ENCODE assay signal across 16 mouse cellular contexts in the genomic region with DNA sequence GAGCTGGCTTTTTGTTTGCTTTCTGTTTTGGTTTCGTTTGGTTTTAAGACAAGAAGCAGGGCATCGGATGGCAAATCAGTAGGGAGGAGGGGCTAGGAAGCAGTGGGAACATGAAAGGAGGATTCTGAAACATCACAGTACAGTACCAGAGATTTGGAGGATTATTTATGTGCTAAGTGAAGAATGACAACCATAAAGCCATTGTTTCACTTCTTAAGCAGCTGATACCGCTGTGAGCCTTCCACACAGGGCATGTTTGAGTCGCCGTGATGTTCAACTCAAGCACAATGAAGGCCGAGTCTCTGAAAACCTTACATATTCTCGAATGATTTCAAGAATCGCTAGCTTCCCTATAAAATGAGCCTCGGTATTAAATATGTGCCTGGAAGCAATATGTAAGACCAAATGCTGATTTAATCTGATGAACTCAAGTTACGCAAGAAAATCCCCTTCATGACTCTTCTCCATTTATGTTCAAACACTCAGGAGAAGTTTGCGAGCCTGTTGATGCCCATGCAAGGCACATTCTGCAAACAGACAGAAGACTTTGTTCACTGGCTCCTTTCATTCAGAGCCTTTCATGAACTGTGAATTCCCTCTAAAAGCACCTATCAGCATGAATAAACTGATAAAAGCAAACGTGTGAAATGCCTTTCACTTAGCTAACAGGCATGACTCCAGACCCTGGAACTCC.
DNase-seq lines count a peak whose midpoint lies in the region; ATAC-seq lines count a peak whose summit lies in the region.
"Had no signal": no experiment of that assay in that cellular context is flagged by ENCODE, and none has a peak within 500 bp of the region (broad histone marks: within the 10 kb centered on the region; RNA-seq: fewer than 3 reads in every experiment).

No protein-coding gene starts in this region.

- no peak for ATAC-seq in embryonic facial prominence, embryonic 14.5 days (ENCODE audit: low read depth)
- ATAC-seq in hindbrain, embryonic 12.5 days (ENCODE audit: low FRiP score) = peak; percentile 83
- peak; percentile 35; the same call in 1 of the 2 replicates for ATAC-seq in midbrain, embryonic 12.5 days (ENCODE audit: low FRiP score, low read depth)
- ATAC-seq in neural tube, embryonic 11.5 days (ENCODE audit: insufficient read depth, low FRiP score, low TSS enrichment) = peak; percentile 39; the same call in 1 of the 2 replicates
- no peak for ATAC-seq in erythroid progenitor cell, adult 5-6 weeks (replicated peaks; ENCODE audit: low FRiP score, poor library complexity, severe bottlenecking)
- ATAC-seq: Patski had no signal

- no peak for DNase-seq in embryonic facial prominence, embryonic 14.5 days (ENCODE audit: low spot score)
- DNase-seq in neural tube, embryonic 11.5 days (ENCODE audit: low spot score) = no peak
- no peak for DNase-seq in urinary bladder, postnatal 10 days (ENCODE audit: low spot score)
- DNase-seq in layer of hippocampus, postnatal 25 days (ENCODE audit: extremely low spot score in 1 of 2, low spot score in 1 of 2) = no peak
- DNase-seq: adrenal gland, postnatal 25 days; cerebellum, adult 9-11 months; gastrocnemius, postnatal 10 days; heart, adult 18-20 months; lung, adult 18-20 months; lung, postnatal 4 days; spleen, adult 18-20 months had no signal

- WGBS in embryonic facial prominence, embryonic 14.5 days = 55% methylated on average over 12 of the region's 12 CpGs
- WGBS in hindbrain, embryonic 12.5 days = 42% methylated on average over 12 of the region's 12 CpGs
- WGBS in midbrain, embryonic 12.5 days = 42% methylated on average over 12 of the region's 12 CpGs
- 47% methylated on average over 12 of the region's 12 CpGs for WGBS in neural tube, embryonic 11.5 days

- H3K27ac ChIP-seq in embryonic facial prominence, embryonic 14.5 days (replicated peaks; ENCODE audit: low read depth, low read length) = no peak overlapping the region
- H3K27ac ChIP-seq in hindbrain, embryonic 12.5 days = no peak overlapping the region; the same call in 1 of the 2 replicates
- no peak overlapping the region for H3K27ac ChIP-seq in midbrain, embryonic 12.5 days (replicated peaks)
- H3K27ac ChIP-seq in neural tube, embryonic 11.5 days (ENCODE audit: low read depth, low read length) = peak overlapping the region; percentile 2; the same call in 1 of the 2 replicates
- H3K27ac ChIP-seq: kidney, postnatal 0 days had no signal

- no peak overlapping the region for H3K9ac ChIP-seq in embryonic facial prominence, embryonic 14.5 days (ENCODE audit: low read depth, low read length)
- no peak overlapping the region for H3K9ac ChIP-seq in hindbrain, embryonic 12.5 days
- no peak overlapping the region for H3K9ac ChIP-seq in midbrain, embryonic 12.5 days (replicated peaks)
- H3K9ac ChIP-seq in neural tube, embryonic 11.5 days (ENCODE audit: low read length) = no peak overlapping the region

- peak overlapping the region; percentile 7; the same call in 1 of the 2 replicates for H3K4me2 ChIP-seq in embryonic facial prominence, embryonic 14.5 days (ENCODE audit: low read depth, low read length)
- H3K4me2 ChIP-seq in hindbrain, embryonic 12.5 days (replicated peaks) = peak overlapping the region; percentile 24
- peak overlapping the region; percentile 37 for H3K4me2 ChIP-seq in midbrain, embryonic 12.5 days (replicated peaks)
- peak overlapping the region; percentile 7; the same call in 1 of the 2 replicates for H3K4me2 ChIP-seq in neural tube, embryonic 11.5 days (ENCODE audit: low read depth)

- no peaks in the 10 kb centered on the region for H3K36me3 ChIP-seq in embryonic facial prominence, embryonic 14.5 days (ENCODE audit: control insufficient read depth, insufficient read depth, low read length)
- no peaks in the 10 kb centered on the region for H3K36me3 ChIP-seq in hindbrain, embryonic 12.5 days
- no peaks in the 10 kb centered on the region for H3K36me3 ChIP-seq in midbrain, embryonic 12.5 days
- H3K36me3 ChIP-seq in neural tube, embryonic 11.5 days (ENCODE audit: control insufficient read depth, insufficient read depth, low read length) = no peaks in the 10 kb centered on the region

- peaks cover 8% of the 10 kb centered on the region; the same call in 1 of the 2 replicates for H3K4me1 ChIP-seq in embryonic facial prominence, embryonic 14.5 days (ENCODE audit: control insufficient read depth, insufficient read depth, low read length)
- peaks cover 3% of the 10 kb centered on the region; the same call in 1 of the 2 replicates for H3K4me1 ChIP-seq in hindbrain, embryonic 12.5 days
- H3K4me1 ChIP-seq in midbrain, embryonic 12.5 days = peaks cover 10% of the 10 kb centered on the region
- H3K4me1 ChIP-seq in neural tube, embryonic 11.5 days (ENCODE audit: control insufficient read depth, insufficient read depth, low read length) = peaks cover 4% of the 10 kb centered on the region; the same call in 1 of the 2 replicates

- no peaks in the 10 kb centered on the region for H3K9me3 ChIP-seq in embryonic facial prominence, embryonic 14.5 days (ENCODE audit: control insufficient read depth, low read length)
- H3K9me3 ChIP-seq in hindbrain, embryonic 12.5 days (replicated peaks) = no peaks in the 10 kb centered on the region
- H3K9me3 ChIP-seq in midbrain, embryonic 12.5 days = no peaks in the 10 kb centered on the region
- H3K9me3 ChIP-seq in neural tube, embryonic 11.5 days (ENCODE audit: control insufficient read depth, low read length) = no peaks in the 10 kb centered on the region

- H3K27me3 ChIP-seq in embryonic facial prominence, embryonic 14.5 days (replicated peaks; ENCODE audit: control insufficient read depth, insufficient read depth, low read length) = no peaks in the 10 kb centered on the region
- no peaks in the 10 kb centered on the region for H3K27me3 ChIP-seq in hindbrain, embryonic 12.5 days
- peaks cover 33% of the 10 kb centered on the region for H3K27me3 ChIP-seq in midbrain, embryonic 12.5 days
- H3K27me3 ChIP-seq in neural tube, embryonic 11.5 days (ENCODE audit: control insufficient read depth, insufficient read depth, low read length) = no peaks in the 10 kb centered on the region
- H3K27me3 ChIP-seq: Patski had no signal

- H3K4me3 ChIP-seq in embryonic facial prominence, embryonic 14.5 days (ENCODE audit: low read depth, low read length) = no peak overlapping the region
- no peak overlapping the region for H3K4me3 ChIP-seq in hindbrain, embryonic 12.5 days
- no peak overlapping the region for H3K4me3 ChIP-seq in midbrain, embryonic 12.5 days
- H3K4me3 ChIP-seq in neural tube, embryonic 11.5 days (ENCODE audit: low read depth, low read length) = no peak overlapping the region

Comparison
In these comparisons a context has a peak if more than half of its experiments do, and no peak if none do; other contexts are left out.
1. ATAC-seq: peak in hindbrain, embryonic 12.5 days (single experiment), midbrain, embryonic 12.5 days (single experiment) and neural tube, embryonic 11.5 days (single experiment); none in embryonic facial prominence, embryonic 14.5 days (single experiment) and erythroid progenitor cell, adult 5-6 weeks (single experiment).
2. Peak in every context shown above with its lines, with median percentiles within 50 percentile points of each other: H3K4me2 ChIP-seq.